Mouse (Mus musculus): ENCODE data around the gene Lzts3. TPM values are rescaled to one million over a fixed set of nuclear protein-coding genes. Genes with fewer than 3 reads are reported as not detected.

The Lzts3 gene
- polyA plus RNA-seq, 1 experiment from 2014 or later = 2.8 TPM

DNA sequence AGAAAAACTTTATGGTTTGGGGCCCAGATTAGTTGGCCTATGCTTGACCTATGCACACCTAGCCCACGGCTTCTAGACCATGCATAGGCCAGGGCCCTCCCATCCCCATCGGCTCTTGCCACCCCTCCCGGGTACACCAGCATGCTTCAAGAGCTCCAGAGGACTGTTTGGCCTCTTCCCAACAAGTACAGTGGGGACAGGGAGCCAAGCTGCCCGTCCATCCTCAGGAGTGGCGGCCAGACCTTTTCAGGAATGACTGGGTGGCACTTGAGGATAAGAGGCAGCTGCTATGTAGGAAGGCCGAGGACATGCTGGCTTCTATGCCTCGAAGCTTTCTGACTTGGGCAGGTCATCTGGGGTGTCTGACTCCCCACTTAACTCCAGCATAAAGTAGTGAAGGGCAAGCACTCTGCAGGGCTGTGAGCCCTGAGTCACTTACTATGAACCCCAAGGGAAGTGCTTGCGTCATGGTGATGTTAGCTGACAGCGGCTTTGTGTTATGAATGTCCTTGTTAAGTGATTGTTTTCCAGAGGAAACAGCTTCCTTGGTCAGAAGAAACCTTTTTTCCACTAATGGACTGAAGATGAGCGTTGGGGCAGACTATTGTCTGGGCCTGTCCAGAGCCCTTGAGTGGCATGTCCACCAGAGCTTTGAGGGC is 58.6 kb downstream of the Lzts3 start:
- Histone ChIP-seq H3K27me3 (ENCODE audit: control insufficient read depth, insufficient read depth, low read length) (peaks cover 34% of the 10 kb centered on the region), H3K4me1 (ENCODE audit: control insufficient read depth, insufficient read depth, low read length) (peaks cover 10% of the 10 kb centered on the region; the same call in 1 of the 2 replicates), H3K36me3 (ENCODE audit: control insufficient read depth, insufficient read depth, low read length) (no peaks in the 10 kb centered on the region), H3K9me3 (ENCODE audit: control insufficient read depth, low read depth, low read length) (no peaks in the 10 kb centered on the region), H3K27ac (ENCODE audit: low read length) (no peak overlapping the region), H3K4me2 (replicated peaks; ENCODE audit: low read depth, low read length) (no peak overlapping the region), H3K4me3 (ENCODE audit: low read depth, low read length) (no peak overlapping the region), H3K9ac (replicated peaks; ENCODE audit: low read depth, low read length) (no peak overlapping the region)
- 66% methylated on average over 10 of the region's 10 CpGs for WGBS
- ATAC-seq (ENCODE audit: insufficient number of reproducible peaks, insufficient read depth, low FRiP score, low read depth) = no peak

Other genes starting within 250 kb of the Lzts3 start
- 44.2 and 46.7 TPM in 2 replicates for gene Cpxm1, start 245.2 kb downstream of the Lzts3 start, polyA plus RNA-seq (2014; fragmentation: Nextera tagmentation; extraction: Ambion mirVana)
- gene Gm28372, start 237.6 kb downstream of the Lzts3 start, polyA plus RNA-seq (2014; fragmentation: Nextera tagmentation; extraction: Ambion mirVana) = 0.13 TPM in 1 of 2 replicates, not detected in the other
- gene 1700020A23Rik, start 237.5 kb downstream of the Lzts3 start, polyA plus RNA-seq (2014; fragmentation: Nextera tagmentation; extraction: Ambion mirVana) = not detected in 2 replicates
- gene Tmem239, start 236.3 kb downstream of the Lzts3 start, polyA plus RNA-seq (2014; fragmentation: Nextera tagmentation; extraction: Ambion mirVana) = not detected in 2 replicates
- 69.7 and 71.3 TPM in 2 replicates for gene Vps16, start 218.5 kb downstream of the Lzts3 start, polyA plus RNA-seq (2014; fragmentation: Nextera tagmentation; extraction: Ambion mirVana)
- gene Pced1a, start 218.1 kb downstream of the Lzts3 start, polyA plus RNA-seq (2014; fragmentation: Nextera tagmentation; extraction: Ambion mirVana) = 12.4 and 12.9 TPM in 2 replicates
- gene Ptpra, start 192.5 kb downstream of the Lzts3 start, polyA plus RNA-seq (2014; fragmentation: Nextera tagmentation; extraction: Ambion mirVana) = 110 and 115 TPM in 2 replicates
- 85.6 and 86.2 TPM in 2 replicates for gene Mrps26, start 79.1 kb downstream of the Lzts3 start, polyA plus RNA-seq (2014; fragmentation: Nextera tagmentation; extraction: Ambion mirVana)
- gene Oxt, start 66.6 kb downstream of the Lzts3 start, polyA plus RNA-seq (2014; fragmentation: Nextera tagmentation; extraction: Ambion mirVana) = not detected in 2 replicates
- gene Avp, start 60.2 kb downstream of the Lzts3 start, polyA plus RNA-seq (2014; fragmentation: Nextera tagmentation; extraction: Ambion mirVana) = not detected in 2 replicates
- gene Fastkd5, start 12.8 kb downstream of the Lzts3 start, polyA plus RNA-seq (2014; fragmentation: Nextera tagmentation; extraction: Ambion mirVana) = 17.1 and 17.9 TPM in 2 replicates
- gene Ubox5, start 12.8 kb downstream of the Lzts3 start, polyA plus RNA-seq (2014; fragmentation: Nextera tagmentation; extraction: Ambion mirVana) = 14.0 and 14.6 TPM in 2 replicates
- 65.7 and 66.6 TPM in 2 replicates for gene Ddrgk1, start 21.9 kb upstream of the Lzts3 start, polyA plus RNA-seq (2014; fragmentation: Nextera tagmentation; extraction: Ambion mirVana)
- gene Itpa, start 24.8 kb upstream of the Lzts3 start, polyA plus RNA-seq (2014; fragmentation: Nextera tagmentation; extraction: Ambion mirVana) = 87.8 and 89.8 TPM in 2 replicates
- 0.52 and 0.59 TPM in 2 replicates for gene Slc4a11, start 54.7 kb upstream of the Lzts3 start, polyA plus RNA-seq (2014; fragmentation: Nextera tagmentation; extraction: Ambion mirVana)

Measured in stomach, embryonic 14.5 days (tissue).